Mouse (Mus musculus) cerebellum, adult 11 months (tissue): ENCODE measurements around the gene Olfr878.

Experiments
- DNase-seq: peaks from one replicate; pipeline ENCODE4 v3.0.0; 2022

Olfr878 gene

DNA sequence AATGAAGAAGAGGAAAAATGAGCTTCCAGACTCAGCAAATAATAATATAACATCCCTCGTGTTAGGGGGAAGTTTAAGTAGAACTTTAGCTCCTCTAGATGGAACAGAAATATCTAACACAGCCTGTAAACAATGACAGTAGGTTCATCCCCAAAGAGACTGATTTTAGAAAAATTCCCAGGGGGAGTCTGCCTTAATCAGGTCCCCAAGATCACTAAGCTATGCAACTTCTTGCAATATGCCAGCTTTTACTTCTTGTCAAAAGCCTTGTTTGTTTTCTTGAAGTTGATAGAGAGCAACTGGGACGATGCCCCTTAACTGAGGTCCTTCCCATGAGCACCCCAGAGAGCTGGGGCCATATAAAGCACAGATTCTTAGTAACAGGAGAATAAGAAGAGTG lies at the start of gene Olfr878:
TSS of gene Olfr878 (plus strand) at position 301 of the 400 bp plus-strand sequence.
- DNase-seq: no peak

DNA sequence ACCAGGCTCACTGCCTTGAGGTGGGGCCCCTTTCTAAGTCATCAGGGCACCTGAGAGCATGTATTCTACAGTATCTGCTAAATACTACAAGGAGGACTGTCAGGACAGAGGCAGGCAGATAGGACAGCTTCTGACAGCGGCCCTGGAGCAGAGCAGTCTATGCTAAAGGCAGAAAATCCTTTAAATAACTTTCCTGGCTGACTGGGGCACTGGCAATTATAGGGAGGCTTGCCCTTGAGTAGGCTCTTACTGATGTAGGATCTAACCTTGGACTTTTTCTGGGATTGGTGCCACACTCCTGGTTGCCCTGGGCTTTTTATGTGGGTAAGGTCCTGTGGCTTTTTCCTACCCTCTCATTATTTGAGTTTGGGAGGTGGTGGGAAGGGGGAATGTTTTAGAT lies 47.4 kb upstream of the Olfr878 start:
- no peak for DNase-seq

DNA sequence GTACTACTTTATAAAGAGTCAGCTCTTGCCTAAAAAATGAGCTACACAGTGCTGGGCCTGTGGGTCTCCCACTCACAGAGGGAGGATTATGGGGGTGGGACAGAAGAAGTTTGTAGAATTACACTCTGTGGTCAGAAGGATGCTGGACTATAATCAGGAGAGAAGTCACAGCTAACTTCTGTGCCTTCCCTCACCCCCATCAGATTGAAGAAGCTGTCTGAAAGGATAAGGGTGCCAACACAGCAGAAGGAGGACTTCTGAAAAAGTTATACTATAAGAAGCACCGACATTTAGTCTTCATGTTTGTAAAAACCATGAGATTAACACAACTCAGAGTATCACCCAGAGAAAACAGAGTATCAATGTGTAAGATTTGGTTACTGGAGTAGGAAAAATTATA lies 46.5 kb upstream of the Olfr878 start:
- DNase-seq: no peak

DNA sequence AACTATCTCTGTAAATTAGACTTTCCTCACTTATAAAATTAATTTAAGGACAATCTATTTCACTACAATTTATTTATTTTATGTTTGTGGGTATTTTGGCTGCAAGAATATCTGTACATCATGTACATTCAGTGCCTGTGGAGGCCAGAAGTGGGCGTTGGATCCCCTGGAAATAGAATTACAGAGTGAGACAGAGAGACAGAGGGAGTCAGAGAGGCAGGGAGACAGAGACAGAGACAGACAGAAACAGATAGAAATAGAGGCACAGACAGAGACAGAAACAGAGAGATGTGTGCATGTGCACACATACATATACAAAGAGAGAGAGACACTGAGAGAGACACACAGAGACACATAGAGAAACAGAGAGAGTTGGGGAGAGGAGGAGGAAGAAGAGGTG lies 46.1 kb upstream of the Olfr878 start:
- no peak for DNase-seq

DNA sequence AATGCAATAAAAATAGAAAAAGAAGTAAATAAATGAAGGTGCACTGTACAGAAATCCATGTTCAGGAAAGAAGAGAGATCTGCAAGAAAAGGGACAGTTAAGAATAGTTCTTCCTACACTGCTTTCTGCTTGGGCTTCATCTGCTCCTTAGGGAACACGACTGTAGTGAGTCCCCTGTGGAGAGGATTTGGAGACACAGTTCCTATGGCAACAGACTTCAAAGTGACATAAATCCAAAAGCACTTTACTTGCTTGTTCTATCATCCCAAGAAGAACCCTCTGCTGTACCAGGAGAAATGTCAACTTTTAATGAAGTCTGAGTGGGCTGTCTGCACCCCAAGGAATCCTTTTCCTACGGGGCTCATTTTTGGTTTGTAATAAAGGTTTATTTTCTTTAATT lies 26.7 kb upstream of the Olfr878 start:
- no peak for DNase-seq

DNA sequence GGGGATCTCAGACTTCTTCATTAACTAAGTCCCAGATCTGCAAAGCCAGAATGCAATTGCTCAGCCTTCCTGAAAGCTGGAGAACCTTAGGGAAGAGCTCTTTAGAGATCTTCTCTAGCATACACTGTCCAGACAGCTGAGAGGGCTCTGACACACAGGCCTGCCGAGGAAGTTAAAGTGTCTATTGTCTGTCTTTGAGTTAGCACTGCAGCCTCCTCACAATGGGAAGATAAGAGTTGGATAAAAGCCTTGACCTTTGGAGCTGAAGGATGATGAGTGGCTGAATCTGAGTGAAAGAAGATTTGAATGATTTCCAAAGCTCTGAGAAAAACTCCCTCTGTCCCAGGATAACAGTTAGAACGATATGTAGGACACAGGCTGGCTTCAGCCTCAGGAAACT lies 21.0 kb upstream of the Olfr878 start, which contains the start of gene Olfr145:
TSS of gene Olfr145 (plus strand) at position 64 of the 400 bp plus-strand sequence.
- DNase-seq: no peak

DNA sequence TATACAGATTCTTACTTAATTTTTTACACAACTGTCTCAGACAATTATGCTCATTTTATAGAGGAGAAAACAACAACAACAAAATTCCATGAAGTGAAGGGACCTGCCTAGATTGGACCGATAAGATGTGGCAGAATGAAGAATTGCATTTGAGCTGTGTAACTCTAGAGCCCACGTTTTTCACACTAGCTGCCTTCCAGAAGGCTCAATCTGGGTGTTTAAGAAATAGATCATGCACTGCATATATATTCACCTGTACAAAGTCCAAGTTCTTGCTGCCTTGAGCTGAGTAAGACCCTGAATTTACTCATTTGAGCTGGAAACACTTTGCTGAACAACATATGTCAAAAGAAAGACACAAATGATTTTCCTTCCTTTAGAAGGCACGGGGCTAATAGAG lies 12.1 kb upstream of the Olfr878 start:
- no peak for DNase-seq

DNA sequence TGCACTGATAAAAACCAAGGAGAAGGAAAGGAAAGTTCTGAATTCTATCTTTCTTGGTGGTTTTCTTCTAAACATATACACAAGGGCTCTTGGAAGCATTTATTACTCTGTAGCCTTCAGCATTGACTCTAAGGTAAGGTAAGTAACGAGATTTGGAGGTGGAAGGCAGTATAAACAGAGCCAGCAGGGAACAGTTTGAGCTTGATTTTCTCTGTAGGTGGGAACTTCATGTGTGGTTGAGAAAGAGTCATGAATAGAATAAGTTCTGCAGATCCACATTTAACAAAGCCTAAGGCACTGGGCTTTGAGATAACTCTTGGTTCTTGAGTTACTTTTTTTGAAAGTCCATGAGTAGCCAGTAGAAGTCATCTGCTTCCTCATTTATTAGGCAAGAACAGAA lies 378 bp downstream of the Olfr878 start:
- DNase-seq: no peak

DNA sequence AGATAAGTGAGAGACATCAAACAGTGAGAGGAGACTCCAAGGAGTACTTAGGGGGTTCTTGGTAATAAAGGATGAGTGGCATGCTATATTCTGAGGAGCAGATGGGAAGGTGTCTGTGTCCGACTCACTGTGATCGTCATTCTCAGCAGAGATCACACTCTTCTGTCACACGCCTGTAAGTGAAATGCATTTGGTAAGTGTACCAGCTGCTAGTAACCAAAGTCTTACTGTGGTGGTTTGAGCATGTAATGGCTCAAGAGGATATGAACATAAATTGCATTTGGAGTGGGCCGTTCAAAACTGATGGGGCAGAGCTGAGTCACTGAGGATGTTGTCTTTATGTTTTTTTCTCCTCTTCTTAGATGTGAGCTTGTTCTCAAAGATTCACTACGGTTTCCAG lies 6.6 kb downstream of the Olfr878 start:
- no peak for DNase-seq

DNA sequence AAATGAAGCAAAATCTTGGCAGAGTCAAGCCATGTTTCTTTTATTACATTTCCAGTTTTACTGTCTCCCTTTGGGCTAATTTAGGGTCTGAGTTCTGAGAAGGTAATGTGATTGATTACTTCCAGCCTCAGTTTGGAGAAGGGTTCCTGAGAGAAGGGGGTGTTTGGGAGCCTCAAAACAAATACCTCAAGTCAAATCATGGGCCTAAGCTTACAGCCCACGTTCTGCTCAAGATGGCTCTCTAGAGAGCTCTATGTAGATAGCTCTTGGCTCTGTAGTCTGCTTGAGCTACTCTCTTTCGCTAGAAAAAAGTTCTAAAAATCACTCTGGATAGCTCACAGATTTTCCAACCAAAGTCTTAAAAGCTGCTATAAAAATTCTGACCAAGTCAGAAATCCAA lies 7.8 kb downstream of the Olfr878 start:
- no peak for DNase-seq

DNA sequence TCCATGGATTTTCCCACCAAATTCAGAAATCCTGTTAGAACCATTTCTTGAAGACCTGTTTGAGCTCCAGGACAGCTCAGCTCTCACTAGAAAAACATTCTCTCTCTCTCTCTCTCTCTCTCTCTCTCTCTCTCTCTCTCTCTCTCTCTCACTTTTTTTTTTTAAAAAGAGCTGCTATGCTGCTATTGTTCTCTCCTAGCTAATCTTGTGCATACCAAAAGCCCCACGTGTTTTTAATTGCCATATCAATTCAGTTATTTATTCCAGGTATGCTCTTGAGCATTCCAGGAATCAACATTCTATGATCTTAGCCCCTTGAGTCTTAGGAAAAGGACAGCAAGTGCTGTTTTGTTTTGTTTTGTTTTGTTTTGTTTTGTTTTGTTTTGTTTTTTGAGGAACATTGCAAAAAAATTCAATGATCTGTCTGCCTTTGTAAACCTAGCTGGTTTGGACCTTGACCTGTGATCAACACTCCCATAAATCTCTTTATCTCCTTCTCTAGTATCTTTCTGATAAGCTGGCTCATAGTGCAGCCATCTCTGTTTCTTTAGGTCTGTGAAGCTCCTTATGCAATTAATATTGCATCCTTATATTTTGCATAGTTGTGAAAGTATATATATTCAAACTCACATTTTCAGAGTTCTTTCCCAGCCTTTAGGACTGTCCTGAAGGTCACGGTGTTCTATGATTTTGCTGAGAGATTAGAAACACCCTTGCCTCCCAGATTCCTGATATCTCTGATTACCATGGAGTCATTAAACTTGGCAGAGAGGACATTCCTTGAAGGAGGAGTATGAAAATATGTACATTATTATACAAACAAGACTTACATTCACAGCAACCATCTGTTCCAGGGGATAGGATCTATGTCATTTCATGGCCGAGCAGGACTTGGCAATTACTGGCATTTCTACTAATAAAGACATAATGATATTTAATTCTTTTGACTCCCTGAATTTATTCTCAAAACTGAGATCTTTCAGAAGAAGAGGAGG lies 8.7 kb downstream of the Olfr878 start:
- no peak for DNase-seq

DNA sequence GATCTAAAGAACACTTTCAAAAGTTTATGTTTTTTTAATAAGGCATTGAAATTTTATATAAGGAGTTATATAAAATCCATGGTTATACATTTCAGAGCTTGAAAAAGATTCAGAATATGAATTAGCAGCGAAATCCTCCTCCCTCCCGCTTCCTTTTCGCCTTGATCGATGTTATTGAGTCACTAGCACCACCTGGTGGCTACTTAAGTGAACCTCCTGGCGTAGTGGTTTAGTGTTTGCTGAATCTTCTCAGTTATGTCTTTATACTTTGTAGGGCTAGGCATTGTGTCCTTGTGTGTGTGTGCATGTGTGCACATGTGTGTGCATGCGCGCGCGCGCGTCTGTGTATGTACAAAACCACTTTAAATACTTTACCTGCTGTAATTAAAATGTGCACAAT lies 14.9 kb downstream of the Olfr878 start:
- peak; percentile 6 for DNase-seq

DNA sequence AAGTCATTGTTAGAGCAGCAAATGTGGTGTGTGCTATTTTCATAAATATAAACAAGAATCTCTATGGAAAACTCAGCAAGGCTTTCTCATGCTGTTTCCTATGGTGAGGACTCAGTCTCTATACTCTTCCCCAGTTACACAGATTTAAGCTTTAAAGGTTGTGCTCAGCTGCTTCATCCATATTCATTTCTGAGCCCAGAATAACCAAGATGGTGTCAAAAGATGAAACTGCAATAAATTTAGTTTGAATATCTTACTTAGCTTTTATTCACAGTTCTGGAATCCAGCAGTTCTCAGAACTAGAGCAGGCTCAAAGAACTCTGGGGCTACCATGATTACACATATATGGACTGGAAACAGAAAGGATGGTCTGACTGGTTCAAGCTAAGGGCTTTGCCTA lies 16.5 kb downstream of the Olfr878 start:
- no peak for DNase-seq

DNA sequence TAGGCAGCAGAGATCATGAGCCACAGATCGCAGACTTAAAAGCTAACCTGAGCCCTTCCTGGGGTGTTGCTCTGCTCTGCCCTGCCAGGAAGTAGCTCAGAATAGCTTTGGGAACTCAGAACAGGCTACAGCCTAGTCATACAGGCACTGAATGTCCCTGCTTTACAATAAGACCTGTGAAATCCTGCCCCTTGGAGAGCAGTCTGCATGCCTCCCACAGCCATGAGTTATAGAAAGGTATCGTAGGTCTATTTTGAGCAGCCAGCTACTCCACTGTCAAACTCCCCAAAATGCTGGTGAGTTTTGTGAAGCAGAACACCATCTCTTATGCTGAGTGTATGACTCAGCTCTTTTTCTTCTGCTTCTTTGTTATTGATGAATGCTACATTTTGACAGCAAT lies 23.5 kb downstream of the Olfr878 start:
- no peak for DNase-seq
